In the genomic region with DNA sequence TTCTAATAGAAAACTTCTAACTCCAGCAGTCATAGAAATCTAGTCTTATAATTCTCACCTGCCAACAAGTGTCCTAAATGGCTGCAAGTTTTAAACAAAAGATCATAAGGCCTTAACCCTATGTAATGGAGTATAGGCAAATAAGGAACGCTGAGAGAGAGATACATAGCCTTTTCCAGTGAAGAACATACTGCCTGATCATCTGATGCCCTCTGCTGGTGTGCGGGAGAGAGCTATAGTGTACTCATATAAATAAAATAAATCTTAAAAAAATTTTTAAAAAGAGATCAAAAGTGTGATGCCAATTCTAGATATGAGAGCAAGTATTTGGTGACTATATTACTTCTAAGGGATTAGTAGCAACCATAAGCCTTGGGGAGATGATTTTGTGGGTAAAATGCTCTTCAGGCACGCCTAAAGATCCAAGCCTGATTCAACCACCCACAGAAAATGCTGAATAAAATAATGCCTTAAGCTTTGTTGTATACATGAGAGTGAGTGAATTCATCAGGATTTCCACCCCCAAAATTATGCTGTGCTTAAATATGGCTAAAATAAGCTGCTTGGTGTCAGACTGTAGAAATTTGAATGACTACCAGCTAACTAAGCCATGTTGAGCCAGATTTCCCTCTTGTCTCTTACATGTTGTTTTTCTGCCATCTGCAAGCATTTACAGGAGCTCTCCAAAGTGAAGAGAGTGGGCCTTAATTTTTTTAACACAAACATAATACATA, we compare ENCODE assay signal across 14 mouse cellular contexts.
DNase-seq lines count a peak whose midpoint lies in the region; ATAC-seq and TF ChIP-seq lines count a peak whose summit lies in the region.
"Had no signal": no experiment of that assay in that cellular context is flagged by ENCODE, and none has a peak within 500 bp of the region (broad histone marks: within the 10 kb centered on the region; RNA-seq: fewer than 3 reads in every experiment).

No protein-coding gene starts in this region.

- TF ChIP-seq EP300 in lung, postnatal 0 days (IDR thresholded peaks at IDR 0.05), result no peak
- TF ChIP-seq EP300 in stomach, postnatal 0 days (optimal IDR thresholded peaks at IDR 0.05), result no peak

- H3K9me3 ChIP-seq in hindbrain, embryonic 11.5 days (ENCODE audit: control insufficient read depth, low read length), result no peaks in the 10 kb centered on the region
- H3K9me3 ChIP-seq in hindbrain, embryonic 14.5 days (ENCODE audit: control insufficient read depth, low read length), result no peaks in the 10 kb centered on the region
- no peaks in the 10 kb centered on the region for H3K9me3 ChIP-seq in lung, postnatal 0 days (ENCODE audit: low read length)
- H3K9me3 ChIP-seq in embryonic facial prominence, embryonic 10.5 days, result no peaks in the 10 kb centered on the region
- no peaks in the 10 kb centered on the region for H3K9me3 ChIP-seq in stomach, postnatal 0 days (ENCODE audit: control insufficient read depth, low read length)
- H3K9me3 ChIP-seq: limb, embryonic 12.5 days; stomach, embryonic 15.5 days had no signal

- no peaks in the 10 kb centered on the region for H3K27me3 ChIP-seq in hindbrain, embryonic 11.5 days (ENCODE audit: control insufficient read depth, insufficient read depth, low read length)
- no peaks in the 10 kb centered on the region for H3K27me3 ChIP-seq in hindbrain, embryonic 14.5 days (ENCODE audit: control insufficient read depth, insufficient read depth, low read length)
- no peaks in the 10 kb centered on the region for H3K27me3 ChIP-seq in lung, postnatal 0 days (replicated peaks; ENCODE audit: insufficient read depth, low read length)
- no peaks in the 10 kb centered on the region for H3K27me3 ChIP-seq in embryonic facial prominence, embryonic 10.5 days (replicated peaks; ENCODE audit: low read depth, poor library complexity, severe bottlenecking)
- H3K27me3 ChIP-seq in stomach, postnatal 0 days (ENCODE audit: control insufficient read depth, insufficient read depth, low read length), result no peaks in the 10 kb centered on the region
- H3K27me3 ChIP-seq: CH12.LX; limb, embryonic 12.5 days; stomach, embryonic 15.5 days had no signal

- 62% methylated on average over 3 of the region's 3 CpGs for WGBS in hindbrain, embryonic 11.5 days
- WGBS in hindbrain, embryonic 14.5 days, result 62% methylated on average over 3 of the region's 3 CpGs
- WGBS in lung, postnatal 0 days, result 55% methylated on average over 3 of the region's 3 CpGs
- 61% methylated on average over 3 of the region's 3 CpGs for WGBS in embryonic facial prominence, embryonic 10.5 days
- WGBS in stomach, postnatal 0 days, result 57% methylated on average over 3 of the region's 3 CpGs

- H3K9ac ChIP-seq in hindbrain, embryonic 11.5 days (ENCODE audit: low read depth, low read length), result no peak overlapping the region
- H3K9ac ChIP-seq in hindbrain, embryonic 14.5 days, result no peak overlapping the region
- no peak overlapping the region for H3K9ac ChIP-seq in lung, postnatal 0 days (replicated peaks; ENCODE audit: low read depth)
- no peak overlapping the region for H3K9ac ChIP-seq in stomach, postnatal 0 days (ENCODE audit: low read length)
- H3K9ac ChIP-seq: limb, embryonic 12.5 days; stomach, embryonic 15.5 days had no signal

- H3K4me3 ChIP-seq in hindbrain, embryonic 11.5 days (ENCODE audit: low read depth, low read length), result no peak overlapping the region
- no peak overlapping the region for H3K4me3 ChIP-seq in hindbrain, embryonic 14.5 days (replicated peaks; ENCODE audit: low read length)
- no peak overlapping the region for H3K4me3 ChIP-seq in lung, postnatal 0 days (ENCODE audit: low read depth, low read length)
- H3K4me3 ChIP-seq in embryonic facial prominence, embryonic 10.5 days, result no peak overlapping the region
- no peak overlapping the region for H3K4me3 ChIP-seq in stomach, postnatal 0 days (ENCODE audit: low read depth, low read length)
- H3K4me3 ChIP-seq: limb, embryonic 12.5 days; myocyte; stomach, embryonic 15.5 days had no signal

- H3K4me1 ChIP-seq in hindbrain, embryonic 11.5 days (replicated peaks; ENCODE audit: control insufficient read depth, insufficient read depth, low read length), result no peaks in the 10 kb centered on the region
- no peaks in the 10 kb centered on the region for H3K4me1 ChIP-seq in hindbrain, embryonic 14.5 days (replicated peaks; ENCODE audit: control insufficient read depth, insufficient read depth, low read length)
- H3K4me1 ChIP-seq in lung, postnatal 0 days (ENCODE audit: insufficient read depth, low read depth, low read length), result no peaks in the 10 kb centered on the region
- H3K4me1 ChIP-seq in embryonic facial prominence, embryonic 10.5 days, result no peaks in the 10 kb centered on the region
- no peaks in the 10 kb centered on the region for H3K4me1 ChIP-seq in stomach, postnatal 0 days (replicated peaks; ENCODE audit: control insufficient read depth, insufficient read depth)
- H3K4me1 ChIP-seq: limb, embryonic 12.5 days; stomach, embryonic 15.5 days had no signal

- DNase-seq in hindbrain, embryonic 11.5 days (ENCODE audit: low spot score), result peak; percentile 3
- no peak for DNase-seq in hindbrain, embryonic 14.5 days (ENCODE audit: low spot score)
- no peak for DNase-seq in lung, postnatal 0 days (ENCODE audit: low spot score)
- no peak for DNase-seq in lung, adult 18-20 months
- peak; percentile 10 for DNase-seq in embryonic facial prominence, embryonic 10.5 days (ENCODE audit: low spot score)
- no peak for DNase-seq in stomach, postnatal 0 days (ENCODE audit: low spot score)
- DNase-seq in spleen, adult 18-20 months, result no peak
- DNase-seq: gastrocnemius, postnatal 14 days; kidney, adult 11 months had no signal

- no peak overlapping the region for H3K27ac ChIP-seq in hindbrain, embryonic 11.5 days (ENCODE audit: low read depth, low read length)
- H3K27ac ChIP-seq in hindbrain, embryonic 14.5 days, result no peak overlapping the region
- H3K27ac ChIP-seq in lung, postnatal 0 days (ENCODE audit: low read length), result no peak overlapping the region
- H3K27ac ChIP-seq in embryonic facial prominence, embryonic 10.5 days (replicated peaks), result no peak overlapping the region
- H3K27ac ChIP-seq in stomach, postnatal 0 days (replicated peaks), result no peak overlapping the region
- H3K27ac ChIP-seq: limb, embryonic 12.5 days; stomach, embryonic 15.5 days had no signal

- no peaks in the 10 kb centered on the region for H3K36me3 ChIP-seq in hindbrain, embryonic 11.5 days (ENCODE audit: control insufficient read depth, insufficient read depth, low read length)
- no peaks in the 10 kb centered on the region for H3K36me3 ChIP-seq in hindbrain, embryonic 14.5 days (replicated peaks; ENCODE audit: control insufficient read depth, insufficient read depth)
- H3K36me3 ChIP-seq in lung, postnatal 0 days (ENCODE audit: insufficient read depth, low read length), result no peaks in the 10 kb centered on the region
- H3K36me3 ChIP-seq in embryonic facial prominence, embryonic 10.5 days (replicated peaks), result no peaks in the 10 kb centered on the region
- H3K36me3 ChIP-seq in stomach, postnatal 0 days (ENCODE audit: control insufficient read depth, insufficient read depth, low read length), result no peaks in the 10 kb centered on the region
- H3K36me3 ChIP-seq: limb, embryonic 12.5 days; stomach, embryonic 15.5 days had no signal

- TF ChIP-seq CTCF in lung, postnatal 0 days (IDR thresholded peaks at IDR 0.05), result peak; percentile 12
- peak; percentile 41 for TF ChIP-seq CTCF in stomach, postnatal 0 days (IDR thresholded peaks at IDR 0.05; ENCODE audit: low read depth)

- ATAC-seq in hindbrain, embryonic 11.5 days (ENCODE audit: low FRiP score), result no peak
- ATAC-seq in hindbrain, embryonic 14.5 days (ENCODE audit: low FRiP score), result no peak
- ATAC-seq in lung, postnatal 0 days, result no peak
- ATAC-seq in stomach, postnatal 0 days (ENCODE audit: low FRiP score, low TSS enrichment), result no peak
- ATAC-seq in monocyte, adult 5-6 weeks (replicated peaks; ENCODE audit: insufficient number of reproducible peaks, low FRiP score, low TSS enrichment, poor library complexity, severe bottlenecking), result no peak

- no peak overlapping the region for H3K4me2 ChIP-seq in hindbrain, embryonic 11.5 days (replicated peaks; ENCODE audit: low read depth, low read length)
- H3K4me2 ChIP-seq in hindbrain, embryonic 14.5 days (replicated peaks), result no peak overlapping the region
- no peak overlapping the region for H3K4me2 ChIP-seq in lung, postnatal 0 days (replicated peaks; ENCODE audit: low read depth, low read length)
- H3K4me2 ChIP-seq in stomach, postnatal 0 days (replicated peaks; ENCODE audit: low read depth), result no peak overlapping the region
- H3K4me2 ChIP-seq: limb, embryonic 12.5 days; stomach, embryonic 15.5 days had no signal

Comparison
In these comparisons a context has a peak if more than half of its experiments do, and no peak if none do; other contexts are left out.
1. DNase-seq: peak in hindbrain, embryonic 11.5 days (single experiment) and embryonic facial prominence, embryonic 10.5 days (single experiment); none in hindbrain, embryonic 14.5 days (single experiment), lung, postnatal 0 days (single experiment), lung, adult 18-20 months (0 of 2), stomach, postnatal 0 days (single experiment) and spleen, adult 18-20 months (0 of 2).